Mouse (Mus musculus): ENCODE measurements around the gene Pik3cd. TPM values are rescaled to one million over a fixed set of nuclear protein-coding genes. Genes with fewer than 3 reads are reported as not detected.

Gene Pik3cd
- polyA plus RNA-seq, 1 experiment: 19.3 TPM

GRCm38 (mm10) chr4:149606766-149607358 lies 95.5 kb downstream of the Pik3cd start:
- H3K4me1 ChIP-seq (ENCODE audit: control insufficient read depth, insufficient read depth, low read length): peaks cover 8% of the 10 kb centered on the region

GRCm38 (mm10) chr4:149606056-149606455 lies 96.3 kb downstream of the Pik3cd start:
- WGBS: 81% methylated on average over 18 of the region's 18 CpGs
- peaks cover 8% of the 10 kb centered on the region for H3K4me1 ChIP-seq (ENCODE audit: control insufficient read depth, insufficient read depth, low read length)
- TF ChIP-seq POLR2A (IDR thresholded peaks at IDR 0.05; ENCODE audit: borderline replicate concordance, extremely low read depth, low read depth, low read length) (no peak), CTCF (IDR thresholded peaks at IDR 0.05; ENCODE audit: insufficient read depth, low read length) (no peak)
- no peak overlapping the region for H3K4me3 ChIP-seq (replicated peaks; ENCODE audit: extremely low read depth, low read depth, low read length)
- DNase-seq: no peak

More at GRCm38 (mm10) chr4:149606766-149607358, 95.5 kb downstream of the Pik3cd start:
- DNase-seq: no peak
- no peak for TF ChIP-seq POLR2A (IDR thresholded peaks at IDR 0.05; ENCODE audit: borderline replicate concordance, extremely low read depth, low read depth, low read length)
- TF ChIP-seq CTCF (IDR thresholded peaks at IDR 0.05; ENCODE audit: insufficient read depth, low read length): no peak
- H3K4me3 ChIP-seq (replicated peaks; ENCODE audit: extremely low read depth, low read depth, low read length): no peak overlapping the region
- WGBS: 62% methylated on average over 15 of the region's 15 CpGs

GRCm38 (mm10) chr4:149604518-149604917 lies 97.9 kb downstream of the Pik3cd start:
- H3K4me3 ChIP-seq (replicated peaks; ENCODE audit: extremely low read depth, low read depth, low read length): no peak overlapping the region
- DNase-seq: no peak
- WGBS: 84% methylated on average over 3 of the region's 3 CpGs
- TF ChIP-seq POLR2A (IDR thresholded peaks at IDR 0.05; ENCODE audit: borderline replicate concordance, extremely low read depth, low read depth, low read length) (no peak), CTCF (IDR thresholded peaks at IDR 0.05; ENCODE audit: insufficient read depth, low read length) (peak; percentile 14; the same call in 1 of the 2 replicates)
- peaks cover 10% of the 10 kb centered on the region for H3K4me1 ChIP-seq (ENCODE audit: control insufficient read depth, insufficient read depth, low read length)

GRCm38 (mm10) chr4:149603860-149604259 lies 98.5 kb downstream of the Pik3cd start:
- WGBS: 52% methylated on average over 1 of the region's 1 CpGs
- H3K4me3 ChIP-seq (replicated peaks; ENCODE audit: extremely low read depth, low read depth, low read length): no peak overlapping the region
- no peak for TF ChIP-seq CTCF (IDR thresholded peaks at IDR 0.05; ENCODE audit: insufficient read depth, low read length)
- TF ChIP-seq POLR2A (IDR thresholded peaks at IDR 0.05; ENCODE audit: borderline replicate concordance, extremely low read depth, low read depth, low read length): no peak
- DNase-seq: no peak
- H3K4me1 ChIP-seq (ENCODE audit: control insufficient read depth, insufficient read depth, low read length): peaks cover 10% of the 10 kb centered on the region

GRCm38 (mm10) chr4:149602236-149602635 lies 100.1 kb downstream of the Pik3cd start:
- TF ChIP-seq POLR2A (IDR thresholded peaks at IDR 0.05; ENCODE audit: borderline replicate concordance, extremely low read depth, low read depth, low read length) (no peak), CTCF (IDR thresholded peaks at IDR 0.05; ENCODE audit: insufficient read depth, low read length) (no peak)
- 50% methylated on average over 7 of the region's 7 CpGs for WGBS
- peaks cover 11% of the 10 kb centered on the region for H3K4me1 ChIP-seq (ENCODE audit: control insufficient read depth, insufficient read depth, low read length)
- no peak for DNase-seq
- H3K4me3 ChIP-seq (replicated peaks; ENCODE audit: extremely low read depth, low read depth, low read length): no peak overlapping the region

- TF ChIP-seq CTCF (IDR thresholded peaks at IDR 0.05; ENCODE audit: insufficient read depth, low read length) (no peak), POLR2A (IDR thresholded peaks at IDR 0.05; ENCODE audit: borderline replicate concordance, extremely low read depth, low read depth, low read length) (no peak)
- peak; percentile 32 for DNase-seq
- H3K4me1 ChIP-seq (ENCODE audit: control insufficient read depth, insufficient read depth, low read length): peaks cover 11% of the 10 kb centered on the region
- no peak overlapping the region for H3K4me3 ChIP-seq (replicated peaks; ENCODE audit: extremely low read depth, low read depth, low read length)
- 35% methylated on average over 4 of the region's 4 CpGs for WGBS
Observed at GRCm38 (mm10) chr4:149601484-149601883, 100.9 kb downstream of the Pik3cd start.

GRCm38 (mm10) chr4:149600130-149600529 lies 102.2 kb downstream of the Pik3cd start:
- WGBS: 66% methylated on average over 4 of the region's 4 CpGs
- Histone ChIP-seq H3K4me1 (ENCODE audit: control insufficient read depth, insufficient read depth, low read length) (peaks cover 11% of the 10 kb centered on the region), H3K4me3 (replicated peaks; ENCODE audit: extremely low read depth, low read depth, low read length) (no peak overlapping the region)
- TF ChIP-seq POLR2A (IDR thresholded peaks at IDR 0.05; ENCODE audit: borderline replicate concordance, extremely low read depth, low read depth, low read length) (no peak), CTCF (IDR thresholded peaks at IDR 0.05; ENCODE audit: insufficient read depth, low read length) (no peak)
- no peak for DNase-seq

- DNase-seq: no peak
- peaks cover 11% of the 10 kb centered on the region for H3K4me1 ChIP-seq (ENCODE audit: control insufficient read depth, insufficient read depth, low read length)
- no peak overlapping the region for H3K4me3 ChIP-seq (replicated peaks; ENCODE audit: extremely low read depth, low read depth, low read length)
- TF ChIP-seq POLR2A (IDR thresholded peaks at IDR 0.05; ENCODE audit: borderline replicate concordance, extremely low read depth, low read depth, low read length) (no peak), CTCF (IDR thresholded peaks at IDR 0.05; ENCODE audit: insufficient read depth, low read length) (no peak)
- 97% methylated on average over 6 of the region's 6 CpGs for WGBS
Observed at GRCm38 (mm10) chr4:149599549-149599948, 102.8 kb downstream of the Pik3cd start.

Other genes starting within 250 kb of the Pik3cd start
- gene Rbp7, start 247.6 kb downstream of the Pik3cd start, polyA plus RNA-seq (2012; rRNA removed): 2.1 and 2.2 TPM in 2 replicates
- not detected in 2 replicates for gene Tmem274, start 225.2 kb downstream of the Pik3cd start, polyA plus RNA-seq (2012; rRNA removed)
- gene Nmnat1, start 217.4 kb downstream of the Pik3cd start, polyA plus RNA-seq (2012; rRNA removed): 4.1 and 4.5 TPM in 2 replicates
- gene Lzic, start 217.3 kb downstream of the Pik3cd start, polyA plus RNA-seq (2012; rRNA removed): 9.6 and 11.6 TPM in 2 replicates
- gene Ctnnbip1, start 184.3 kb downstream of the Pik3cd start, polyA plus RNA-seq (2012; rRNA removed): 9.8 and 16.0 TPM in 2 replicates
- 93.8 and 111 TPM in 2 replicates for gene Clstn1, start 116.1 kb downstream of the Pik3cd start, polyA plus RNA-seq (2012; rRNA removed)
- 34.0 TPM in 2 replicates for gene Tmem201, start 35.5 kb upstream of the Pik3cd start, polyA plus RNA-seq (2012; rRNA removed)
- 9.5 and 12.7 TPM in 2 replicates for gene Slc25a33, start 71.7 kb upstream of the Pik3cd start, polyA plus RNA-seq (2012; rRNA removed)

Data from lung, adult 2 months (tissue).